Mouse (Mus musculus) forebrain, embryonic 13.5 days (tissue): Measurements from ENCODE around the gene Krtap5-1. TPM values are rescaled to one million over a fixed set of nuclear protein-coding genes. Genes with fewer than 3 reads are reported as not detected.
"Not testable (repeated sequence)": the region's sequence is repeated elsewhere in the genome, so short reads cannot be mapped to it uniquely, and the experiment has no call there.

Experiments
- ATAC-seq: fragments of 200-750 bp; cut with Nextera tagmentation; 2 replicates; pipeline ENCODE4 v1.8.0; 2017
- H3K27ac ChIP-seq: fragments of 300-500 bp; sonication (generic); 2 replicates; pipeline ENCODE4 v1.5.1; 2015; ENCODE audit warnings: inconsistent platforms, mild to moderate bottlenecking, moderate library complexity
- H3K27me3 ChIP-seq: fragments of 300-500 bp; sonication (generic); 2 replicates; pipeline ENCODE4 v1.6.1; 2015; ENCODE audit warnings: mild to moderate bottlenecking, inconsistent platforms
- H3K36me3 ChIP-seq: fragments of 300-500 bp; sonication (generic); 2 replicates; pipeline ENCODE4 v1.6.1; 2015; ENCODE audit warnings: mild to moderate bottlenecking, inconsistent platforms; ENCODE audit not compliant: poor library complexity, severe bottlenecking
- H3K4me1 ChIP-seq: fragments of 300-500 bp; sonication (generic); 2 replicates; pipeline ENCODE4 v1.6.1; 2015; ENCODE audit warnings: inconsistent platforms
- H3K4me2 ChIP-seq: fragments of 300-500 bp; sonication (generic); 2 replicates; pipeline ENCODE4 v1.6.1; 2015; ENCODE audit warnings: inconsistent platforms, mild to moderate bottlenecking, moderate library complexity
- H3K4me3 ChIP-seq: fragments of 300-500 bp; sonication (generic); 2 replicates; pipeline ENCODE4 v1.5.1; 2015; ENCODE audit warnings: mild to moderate bottlenecking, inconsistent platforms
- H3K9ac ChIP-seq: fragments of 300-500 bp; sonication (generic); 2 replicates; pipeline ENCODE4 v1.6.1; 2015; ENCODE audit warnings: mild to moderate bottlenecking, inconsistent platforms
- H3K9me3 ChIP-seq: fragments of 300-500 bp; sonication (generic); replicated peaks from 2 replicates; pipeline ENCODE4 v1.6.1; 2016; ENCODE audit warnings: inconsistent platforms
- WGBS: fragments of 180-500 bp; shearing (Covaris S2); methylation state at CpG from one replicate; pipeline ENCODE4 v1.1.7; 2015; 5-methylcytosine and 5-hydroxymethylcytosine counted together
- polyA plus RNA-seq: library from polyadenylated mRNA; unstranded; fragments of >200 nt; fragmentation: Nextera tagmentation; extraction: Ambion mirVana; gene quantifications from 2 replicates; pipeline ENCODE4 v1.2.1, GENCODE M21; 2015

Gene Krtap5-1
- polyA plus RNA-seq, 1 experiment from 2014 or later, result not detected

DNA sequence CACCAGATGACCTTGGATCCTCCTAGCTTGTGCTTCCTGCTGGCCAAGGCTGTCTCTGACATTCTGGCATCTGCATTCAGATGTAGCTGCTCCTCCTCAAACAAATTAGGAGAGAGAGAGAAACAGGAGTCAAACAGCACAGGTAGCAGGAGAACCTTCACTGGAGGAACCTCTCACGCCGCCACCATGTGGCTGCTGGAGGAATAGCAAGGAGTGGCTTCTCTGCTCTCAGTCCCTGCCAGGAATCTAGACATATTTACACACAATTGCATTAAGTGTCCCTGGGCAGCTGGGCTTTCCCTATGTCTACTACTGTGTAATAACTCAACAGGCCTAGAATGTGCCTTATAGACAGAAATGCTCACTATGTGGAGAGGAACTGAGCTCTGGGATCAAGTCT lies 3.1 kb downstream of the Krtap5-1 start:
- H3K27ac ChIP-seq, ATAC-seq, H3K36me3 ChIP-seq, H3K9ac ChIP-seq, H3K4me2 ChIP-seq, H3K4me1 ChIP-seq, H3K9me3 ChIP-seq, H3K4me3 ChIP-seq, H3K27me3 ChIP-seq: not testable (repeated sequence)
- 0% methylated on average over 2 of the region's 2 CpGs for WGBS

DNA sequence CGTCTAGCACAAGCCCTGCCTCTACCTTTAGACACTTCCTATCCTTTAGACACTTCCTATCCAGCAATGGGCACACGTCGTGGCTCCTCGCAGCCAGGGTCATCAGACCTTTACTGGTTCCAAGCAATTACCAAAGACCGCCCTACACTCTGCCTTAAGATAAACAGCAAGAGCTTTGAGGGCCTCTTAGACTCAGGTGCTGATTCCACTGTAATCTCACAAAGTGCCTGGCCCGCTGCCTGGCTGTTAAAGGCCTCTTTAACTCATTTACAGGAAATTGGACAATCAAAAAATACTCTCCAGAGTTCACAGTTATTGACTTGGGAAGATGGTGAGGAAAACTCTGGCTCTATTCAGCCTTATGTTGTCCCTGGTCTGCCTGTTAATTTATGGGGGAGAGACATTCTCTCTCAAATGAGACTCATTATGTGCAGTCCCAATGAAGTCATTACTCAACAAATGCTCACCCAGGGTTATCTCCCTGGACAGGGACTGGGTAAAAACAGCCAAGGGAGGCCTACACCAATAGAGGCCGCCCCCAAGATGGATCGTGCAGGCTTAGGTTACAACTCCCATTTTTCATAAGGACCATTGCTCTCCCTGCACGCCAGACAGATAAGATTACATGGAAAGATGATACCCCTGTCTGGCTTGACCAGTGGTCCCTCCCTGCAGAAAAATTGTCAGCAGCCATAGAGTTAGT lies 10.9 kb downstream of the Krtap5-1 start:
- not testable (repeated sequence) for H3K9ac ChIP-seq, H3K4me2 ChIP-seq, ATAC-seq, H3K4me3 ChIP-seq, H3K9me3 ChIP-seq, H3K36me3 ChIP-seq, H3K27ac ChIP-seq
- H3K4me1 ChIP-seq, result peaks cover 14% of the 10 kb centered on the region; the same call in 1 of the 2 replicates
- WGBS, result 77% methylated on average over 9 of the region's 9 CpGs
- peaks cover 16% of the 10 kb centered on the region for H3K27me3 ChIP-seq

DNA sequence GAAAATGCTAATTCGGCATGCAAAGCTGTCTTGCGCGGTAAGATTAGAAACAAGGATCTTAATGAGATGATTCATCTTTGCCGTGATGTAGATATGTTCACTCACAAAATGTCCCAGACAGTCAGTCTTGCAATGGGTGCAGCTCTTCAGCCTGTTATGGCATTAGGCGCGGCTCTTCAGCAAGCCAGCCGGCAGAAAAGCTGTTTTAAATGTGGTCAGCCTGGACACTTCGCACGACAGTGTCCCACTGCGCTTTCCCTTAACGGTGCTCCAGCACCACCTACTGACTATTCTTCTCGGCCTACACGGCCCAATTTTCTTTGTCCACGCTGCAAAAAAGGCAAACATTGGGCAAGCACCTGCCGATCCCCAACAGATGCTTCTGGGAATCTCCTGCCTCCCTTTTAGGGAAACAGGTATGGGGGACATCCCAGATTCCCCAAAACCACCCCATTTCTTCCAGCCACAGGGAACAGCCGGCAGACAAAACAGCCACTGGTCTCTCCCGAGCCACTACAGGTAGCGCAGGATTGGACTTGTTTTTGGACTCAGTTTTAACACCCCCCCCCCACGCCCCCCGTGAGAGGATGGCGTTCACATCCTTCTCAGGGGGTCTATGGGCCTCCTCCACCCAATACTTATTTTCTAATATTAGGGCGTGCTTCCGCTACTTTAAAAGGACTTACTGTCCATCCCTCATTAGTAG lies 11.6 kb downstream of the Krtap5-1 start:
- H3K27ac ChIP-seq, result peak overlapping the region; percentile 27; the same call in 1 of the 2 replicates
- peak; percentile 79 for ATAC-seq
- H3K4me3 ChIP-seq, result peak overlapping the region; percentile 56
- peak overlapping the region; percentile 50 for H3K9ac ChIP-seq
- 18% methylated on average over 23 of the region's 23 CpGs for WGBS
- no peaks in the 10 kb centered on the region for H3K36me3 ChIP-seq
- H3K4me1 ChIP-seq, result peaks cover 14% of the 10 kb centered on the region; the same call in 1 of the 2 replicates
- H3K4me2 ChIP-seq, result peak overlapping the region; percentile 83
- peaks cover 16% of the 10 kb centered on the region for H3K27me3 ChIP-seq
- no peaks in the 10 kb centered on the region for H3K9me3 ChIP-seq

DNA sequence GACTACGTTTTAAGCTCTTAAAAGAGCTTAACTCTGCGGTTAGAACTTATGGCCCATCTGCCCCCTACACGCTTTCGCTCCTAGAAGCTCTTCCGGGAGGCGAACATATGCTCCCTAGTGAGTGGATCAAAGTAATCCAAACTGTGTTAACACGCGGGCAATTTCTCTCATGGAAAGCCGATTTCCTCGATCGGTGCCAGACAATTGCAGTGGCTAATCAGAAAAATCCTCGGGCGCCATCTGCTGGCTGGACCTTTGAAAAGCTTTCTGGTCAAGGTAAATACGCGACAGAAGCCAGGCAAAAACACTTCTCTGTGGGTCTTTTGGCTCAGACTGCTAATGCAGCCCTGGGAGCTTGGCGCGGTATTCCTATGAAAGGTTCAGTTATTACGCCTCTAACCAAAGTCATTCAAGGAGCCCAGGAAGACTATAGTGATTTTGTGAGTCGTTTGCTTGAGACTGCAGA lies 12.3 kb downstream of the Krtap5-1 start:
- Histone ChIP-seq H3K9ac (peak overlapping the region; percentile 66), H3K4me2 (peak overlapping the region; percentile 83), H3K4me1 (peaks cover 14% of the 10 kb centered on the region; the same call in 1 of the 2 replicates), H3K9me3 (no peaks in the 10 kb centered on the region), H3K27me3 (peaks cover 16% of the 10 kb centered on the region), H3K4me3 (peak overlapping the region; percentile 56), H3K27ac (peak overlapping the region; percentile 72), H3K36me3 (no peaks in the 10 kb centered on the region)
- ATAC-seq, result peak; percentile 81
- WGBS, result under 1% methylated on average over 19 of the region's 19 CpGs

DNA sequence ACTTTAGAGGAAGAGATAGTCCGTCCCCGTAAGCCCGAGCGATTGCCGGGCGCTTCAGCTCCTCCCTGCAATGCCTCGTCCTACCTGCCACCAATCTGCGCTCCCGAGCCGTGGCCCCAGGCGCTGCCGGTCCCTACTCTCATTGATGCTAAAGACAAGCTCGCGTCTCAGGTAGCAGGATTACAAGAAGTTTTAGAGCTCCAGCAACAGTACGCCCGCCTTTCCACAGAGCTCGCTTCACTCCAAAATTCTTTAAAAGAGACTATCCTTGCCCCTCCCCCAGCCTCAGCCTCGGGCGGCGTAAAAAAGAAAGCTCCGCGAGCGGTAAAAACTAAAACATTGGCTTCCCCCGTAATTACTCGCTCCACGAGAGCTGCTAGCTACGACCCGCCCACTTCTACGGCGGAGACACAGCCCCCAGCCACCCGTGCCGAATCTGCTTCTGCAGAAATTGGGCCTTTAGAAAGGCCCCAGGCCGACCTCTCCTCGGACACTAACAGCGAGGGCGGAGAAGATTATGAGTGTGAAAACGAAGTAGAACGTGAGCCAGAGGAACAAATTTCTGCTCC lies 12.8 kb downstream of the Krtap5-1 start:
- no peaks in the 10 kb centered on the region for H3K9me3 ChIP-seq
- H3K4me2 ChIP-seq, result peak overlapping the region; percentile 83
- H3K9ac ChIP-seq, result peak overlapping the region; percentile 66
- H3K4me1 ChIP-seq, result peaks cover 14% of the 10 kb centered on the region; the same call in 1 of the 2 replicates
- H3K27me3 ChIP-seq, result peaks cover 16% of the 10 kb centered on the region
- WGBS, result under 1% methylated on average over 38 of the region's 38 CpGs
- no peaks in the 10 kb centered on the region for H3K36me3 ChIP-seq
- peak; percentile 80 for ATAC-seq
- H3K4me3 ChIP-seq, result peak overlapping the region; percentile 56
- peak overlapping the region; percentile 72 for H3K27ac ChIP-seq

DNA sequence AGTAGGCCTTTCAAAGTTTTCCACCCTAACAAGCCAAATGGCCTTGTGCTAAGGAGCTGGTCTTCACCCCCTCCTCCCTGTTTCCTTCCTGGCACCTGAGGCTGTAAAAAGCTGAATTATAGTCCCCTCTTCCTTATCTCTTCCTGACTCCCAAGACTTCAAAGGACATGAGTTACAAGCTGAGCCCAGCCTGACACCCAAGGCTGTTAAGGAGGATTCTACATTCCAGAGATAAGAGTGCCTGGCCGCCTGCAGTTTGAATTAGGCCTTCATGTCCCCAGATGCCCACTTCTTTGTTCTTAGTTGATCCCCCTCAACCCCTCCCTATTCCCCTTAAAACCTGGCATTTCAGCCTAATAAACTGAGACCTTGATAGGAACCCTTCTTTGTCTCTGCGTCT lies 14.1 kb downstream of the Krtap5-1 start:
- H3K27me3 ChIP-seq, result peaks cover 16% of the 10 kb centered on the region
- not testable (repeated sequence) for H3K4me2 ChIP-seq
- 21% methylated on average over 2 of the region's 2 CpGs for WGBS

DNA sequence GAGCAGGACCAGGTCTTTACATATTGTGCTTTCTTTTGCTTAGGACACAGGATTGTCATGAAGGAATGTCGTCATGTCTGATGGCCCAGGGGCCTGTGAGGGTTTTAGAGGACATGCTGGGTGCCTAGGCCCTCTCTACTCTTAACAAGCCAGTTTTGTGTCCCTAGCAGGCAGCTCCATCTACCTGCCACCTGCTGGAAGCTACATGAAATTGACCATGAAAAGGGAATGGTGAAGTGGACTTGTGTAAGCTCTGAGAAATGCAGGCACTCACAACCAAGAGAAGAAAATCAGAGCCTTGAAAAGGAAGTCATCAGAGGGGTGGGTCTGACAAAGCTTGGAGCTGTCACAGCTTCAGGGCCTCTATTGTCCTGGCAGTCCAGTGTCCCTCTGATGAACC lies 17.6 kb downstream of the Krtap5-1 start:
- H3K4me2 ChIP-seq, H3K9ac ChIP-seq, ATAC-seq, H3K4me3 ChIP-seq, H3K36me3 ChIP-seq, H3K4me1 ChIP-seq, H3K27ac ChIP-seq, H3K9me3 ChIP-seq: not testable (repeated sequence)
- H3K27me3 ChIP-seq, result peaks cover 16% of the 10 kb centered on the region
- WGBS, result 79% methylated on average over 1 of the region's 1 CpGs

More for the DNA sequence above, 14.1 kb downstream of the Krtap5-1 start:
- not testable (repeated sequence) for ATAC-seq, H3K9me3 ChIP-seq, H3K4me3 ChIP-seq, H3K36me3 ChIP-seq, H3K9ac ChIP-seq, H3K27ac ChIP-seq
- H3K4me1 ChIP-seq, result peaks cover 14% of the 10 kb centered on the region; the same call in 1 of the 2 replicates

DNA sequence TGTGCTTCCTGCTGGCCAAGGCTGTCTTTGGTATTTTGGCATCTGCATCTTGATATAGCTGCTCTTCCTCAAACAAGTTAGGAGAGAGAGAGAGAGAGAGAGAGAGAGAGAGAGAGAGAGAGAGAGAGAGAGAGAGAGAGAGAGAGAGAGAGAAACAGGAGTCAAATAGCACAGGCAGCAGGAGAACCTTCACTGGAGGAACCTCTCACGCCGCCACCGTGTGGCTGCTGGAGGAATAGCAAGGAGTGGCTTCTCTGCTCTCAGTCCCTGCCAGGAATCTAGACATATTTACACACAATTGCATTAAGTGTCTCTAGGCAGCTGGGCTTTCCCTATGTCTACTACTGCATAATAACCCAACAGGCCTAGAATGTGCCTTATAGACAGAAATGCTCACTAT lies 18.7 kb downstream of the Krtap5-1 start:
- ATAC-seq, result 0 out of 2 replicates have a peak, but pooled peaks have one; percentile 38
- H3K4me3 ChIP-seq, result not testable (repeated sequence)

DNA sequence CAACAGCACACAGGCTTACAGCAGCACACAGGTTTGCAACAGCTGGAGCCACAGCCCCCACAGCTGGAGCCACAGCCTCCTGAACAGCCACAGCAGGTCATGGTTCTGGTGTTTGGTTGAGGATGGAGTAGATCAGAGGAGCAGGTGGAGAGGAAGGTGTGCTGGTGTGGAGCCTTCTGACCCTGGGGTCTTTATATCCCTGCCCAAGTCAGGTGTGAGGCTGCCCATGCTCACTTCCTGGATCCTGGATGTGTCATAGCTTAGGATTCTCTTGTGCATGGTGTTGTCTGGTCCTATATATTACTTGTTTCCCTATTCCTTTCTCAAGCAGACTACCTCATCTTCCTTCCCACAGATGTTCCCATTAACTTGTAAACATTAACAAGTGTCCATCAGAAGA lies 22.7 kb downstream of the Krtap5-1 start, which contains the start of gene Gm4559:
Gm4559 (minus strand) TSS at position 101 of the 400 bp plus-strand sequence.
- not testable (repeated sequence) for ATAC-seq, H3K36me3 ChIP-seq, H3K4me1 ChIP-seq, H3K27ac ChIP-seq, H3K4me2 ChIP-seq, H3K27me3 ChIP-seq, H3K4me3 ChIP-seq, H3K9me3 ChIP-seq, H3K9ac ChIP-seq

More for the DNA sequence above, 18.7 kb downstream of the Krtap5-1 start:
- WGBS, result 2% methylated on average over 3 of the region's 3 CpGs
- not testable (repeated sequence) for H3K4me1 ChIP-seq, H3K9me3 ChIP-seq, H3K27ac ChIP-seq, H3K9ac ChIP-seq, H3K4me2 ChIP-seq, H3K36me3 ChIP-seq
- H3K27me3 ChIP-seq, result peaks cover 14% of the 10 kb centered on the region

DNA sequence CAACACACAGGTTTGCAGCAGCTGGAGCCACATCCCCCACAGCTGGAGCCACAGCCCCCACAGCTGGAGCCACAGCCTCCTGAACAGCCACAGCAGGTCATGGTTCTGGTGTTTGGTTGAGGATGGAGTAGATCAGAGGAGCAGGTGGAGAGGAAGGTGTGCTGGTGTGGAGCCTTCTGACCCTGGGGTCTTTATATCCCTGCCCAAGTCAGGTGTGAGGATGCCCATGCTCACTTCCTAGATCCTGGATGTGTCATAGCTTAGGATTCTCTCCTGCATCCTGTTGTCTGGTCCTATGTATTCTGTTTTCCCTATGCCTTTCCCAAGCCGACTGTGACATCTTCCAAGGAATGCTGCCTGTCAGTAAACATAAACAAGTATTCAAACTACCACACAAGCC lies 38.7 kb downstream of the Krtap5-1 start, which contains the start of gene Gm2431:
Gm2431 (minus strand) TSS at position 101 of the 400 bp plus-strand sequence.
- H3K27me3 ChIP-seq, result 0 out of 2 replicates have a peak, but pooled peaks cover 12% of the 10 kb centered on the region
- not testable (repeated sequence) for H3K9me3 ChIP-seq, H3K9ac ChIP-seq, H3K4me2 ChIP-seq, ATAC-seq, H3K36me3 ChIP-seq, H3K4me1 ChIP-seq, H3K27ac ChIP-seq, H3K4me3 ChIP-seq
- WGBS, result 74% methylated on average over 1 of the region's 1 CpGs

DNA sequence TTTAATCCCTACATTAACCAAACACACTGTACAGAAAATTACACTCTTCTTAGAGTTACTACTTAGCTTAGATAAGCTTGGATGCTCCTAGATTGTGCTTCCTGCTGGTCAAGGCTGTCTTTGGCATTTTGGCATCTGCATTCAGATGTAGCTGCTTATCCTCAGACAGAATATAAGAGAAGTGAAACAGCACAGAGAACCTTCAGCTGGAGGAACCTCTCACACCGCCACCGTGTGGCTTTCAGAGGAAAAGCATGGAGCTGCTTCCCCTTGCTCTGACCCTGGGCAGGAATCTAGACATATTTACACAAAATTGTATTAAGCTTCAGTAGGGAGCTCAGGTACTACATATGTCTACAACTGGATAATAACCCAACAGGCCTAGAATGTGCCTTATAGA lies 41.4 kb downstream of the Krtap5-1 start:
- H3K9ac ChIP-seq, result no peak overlapping the region
- no peak for ATAC-seq
- H3K4me2 ChIP-seq, result no peak overlapping the region
- H3K36me3 ChIP-seq, result no peaks in the 10 kb centered on the region
- no peak overlapping the region for H3K4me3 ChIP-seq
- H3K9me3 ChIP-seq, result no peaks in the 10 kb centered on the region
- peaks cover 19% of the 10 kb centered on the region for H3K27me3 ChIP-seq
- WGBS, result 1% methylated on average over 2 of the region's 2 CpGs
- no peak overlapping the region for H3K27ac ChIP-seq
- no peaks in the 10 kb centered on the region for H3K4me1 ChIP-seq

DNA sequence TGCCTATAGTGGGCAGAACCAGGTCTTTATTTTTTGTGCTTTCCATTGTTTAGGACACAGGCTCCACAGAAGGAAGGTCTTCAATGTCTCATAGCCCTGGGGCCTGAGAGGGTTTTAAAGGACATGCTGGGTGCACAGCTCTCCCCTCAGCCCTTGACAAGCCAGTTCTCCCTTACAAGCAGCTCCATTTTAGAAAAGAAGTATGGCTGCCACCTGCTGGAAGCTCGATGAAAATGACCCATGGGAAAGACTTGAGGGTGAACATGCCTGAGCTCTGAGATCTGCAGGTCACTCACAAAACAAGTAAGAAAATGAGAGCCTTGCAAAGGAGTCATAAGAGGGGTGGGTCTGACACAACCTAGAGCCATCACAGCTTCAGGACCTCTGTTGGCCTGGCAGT lies 47.1 kb downstream of the Krtap5-1 start:
- H3K9ac ChIP-seq, result no peak overlapping the region
- peaks cover 8% of the 10 kb centered on the region for H3K27me3 ChIP-seq
- no peak overlapping the region for H3K27ac ChIP-seq
- H3K36me3 ChIP-seq, result no peaks in the 10 kb centered on the region
- no peak for ATAC-seq
- 0% methylated on average over 1 of the region's 1 CpGs for whole genome bisulfite sequencing
- H3K4me3 ChIP-seq, result no peak overlapping the region
- no peak overlapping the region for H3K4me2 ChIP-seq
- no peaks in the 10 kb centered on the region for H3K9me3 ChIP-seq
- no peaks in the 10 kb centered on the region for H3K4me1 ChIP-seq
